Mouse (Mus musculus): ENCODE data around the gene Lgmn. TPM values are rescaled to one million over a fixed set of nuclear protein-coding genes. Genes with fewer than 3 reads are reported as not detected.

Lgmn gene
- polyA plus RNA-seq, 1 experiment = 70.2 TPM

GRCm38 (mm10) chr12:102394496-102394895 is 45.1 kb downstream of the Lgmn start:
- no peak overlapping the region for H3K4me3 ChIP-seq (ENCODE audit: low read depth, low read length)
- H3K36me3 ChIP-seq (ENCODE audit: control insufficient read depth, insufficient read depth, low read length) = peaks cover 14% of the 10 kb centered on the region
- no peaks in the 10 kb centered on the region for H3K4me1 ChIP-seq (ENCODE audit: control insufficient read depth, insufficient read depth, insufficient read length, low read length)
- TF ChIP-seq POLR2A (IDR thresholded peaks at IDR 0.05; ENCODE audit: low read depth, low read length) (no peak), CTCF (IDR thresholded peaks at IDR 0.05; ENCODE audit: extremely low read depth, insufficient read length, insufficient replicate concordance, low read depth, low read length) (no peak)
- no peaks in the 10 kb centered on the region for H3K27me3 ChIP-seq (ENCODE audit: control insufficient read depth, insufficient read depth, low read length)
- 87% methylated on average over 7 of the region's 7 CpGs for WGBS
- H3K27ac ChIP-seq (ENCODE audit: insufficient read depth, low read depth, low read length) = no peak overlapping the region

GRCm38 (mm10) chr12:102391982-102392381 is 47.6 kb downstream of the Lgmn start:
- Histone ChIP-seq H3K36me3 (ENCODE audit: control insufficient read depth, insufficient read depth, low read length) (peaks cover 12% of the 10 kb centered on the region; the same call in 1 of the 2 replicates), H3K4me3 (ENCODE audit: low read depth, low read length) (no peak overlapping the region), H3K27ac (ENCODE audit: insufficient read depth, low read depth, low read length) (no peak overlapping the region), H3K4me1 (ENCODE audit: control insufficient read depth, insufficient read depth, insufficient read length, low read length) (no peaks in the 10 kb centered on the region), H3K27me3 (ENCODE audit: control insufficient read depth, insufficient read depth, low read length) (no peaks in the 10 kb centered on the region)
- WGBS = 78% methylated on average over 4 of the region's 4 CpGs
- TF ChIP-seq POLR2A (IDR thresholded peaks at IDR 0.05; ENCODE audit: low read depth, low read length) (no peak), CTCF (IDR thresholded peaks at IDR 0.05; ENCODE audit: extremely low read depth, insufficient read length, insufficient replicate concordance, low read depth, low read length) (peak; percentile 81; the same call in 1 of the 2 replicates)

GRCm38 (mm10) chr12:102391109-102391508 is 48.5 kb downstream of the Lgmn start:
- H3K36me3 ChIP-seq (ENCODE audit: control insufficient read depth, insufficient read depth, low read length) = peaks cover 10% of the 10 kb centered on the region; the same call in 1 of the 2 replicates
- H3K4me3 ChIP-seq (ENCODE audit: low read depth, low read length) = no peak overlapping the region
- H3K27ac ChIP-seq (ENCODE audit: insufficient read depth, low read depth, low read length) = no peak overlapping the region
- TF ChIP-seq CTCF (IDR thresholded peaks at IDR 0.05; ENCODE audit: extremely low read depth, insufficient read length, insufficient replicate concordance, low read depth, low read length) (no peak), POLR2A (IDR thresholded peaks at IDR 0.05; ENCODE audit: low read depth, low read length) (no peak)
- no peaks in the 10 kb centered on the region for H3K27me3 ChIP-seq (ENCODE audit: control insufficient read depth, insufficient read depth, low read length)
- WGBS = 76% methylated on average over 2 of the region's 2 CpGs
- no peaks in the 10 kb centered on the region for H3K4me1 ChIP-seq (ENCODE audit: control insufficient read depth, insufficient read depth, insufficient read length, low read length)

- no peak overlapping the region for H3K27ac ChIP-seq (ENCODE audit: insufficient read depth, low read depth, low read length)
- H3K36me3 ChIP-seq (ENCODE audit: control insufficient read depth, insufficient read depth, low read length) = peaks cover 7% of the 10 kb centered on the region; the same call in 1 of the 2 replicates
- WGBS = 72% methylated on average over 8 of the region's 8 CpGs
- H3K27me3 ChIP-seq (ENCODE audit: control insufficient read depth, insufficient read depth, low read length) = no peaks in the 10 kb centered on the region
- no peak for TF ChIP-seq CTCF (IDR thresholded peaks at IDR 0.05; ENCODE audit: extremely low read depth, insufficient read length, insufficient replicate concordance, low read depth, low read length)
- no peak for TF ChIP-seq POLR2A (IDR thresholded peaks at IDR 0.05; ENCODE audit: low read depth, low read length)
- H3K4me1 ChIP-seq (ENCODE audit: control insufficient read depth, insufficient read depth, insufficient read length, low read length) = no peaks in the 10 kb centered on the region
- no peak overlapping the region for H3K4me3 ChIP-seq (ENCODE audit: low read depth, low read length)
These were observed 49.6 kb downstream of the Lgmn start for GRCm38 (mm10) chr12:102390042-102390441.

DNA sequence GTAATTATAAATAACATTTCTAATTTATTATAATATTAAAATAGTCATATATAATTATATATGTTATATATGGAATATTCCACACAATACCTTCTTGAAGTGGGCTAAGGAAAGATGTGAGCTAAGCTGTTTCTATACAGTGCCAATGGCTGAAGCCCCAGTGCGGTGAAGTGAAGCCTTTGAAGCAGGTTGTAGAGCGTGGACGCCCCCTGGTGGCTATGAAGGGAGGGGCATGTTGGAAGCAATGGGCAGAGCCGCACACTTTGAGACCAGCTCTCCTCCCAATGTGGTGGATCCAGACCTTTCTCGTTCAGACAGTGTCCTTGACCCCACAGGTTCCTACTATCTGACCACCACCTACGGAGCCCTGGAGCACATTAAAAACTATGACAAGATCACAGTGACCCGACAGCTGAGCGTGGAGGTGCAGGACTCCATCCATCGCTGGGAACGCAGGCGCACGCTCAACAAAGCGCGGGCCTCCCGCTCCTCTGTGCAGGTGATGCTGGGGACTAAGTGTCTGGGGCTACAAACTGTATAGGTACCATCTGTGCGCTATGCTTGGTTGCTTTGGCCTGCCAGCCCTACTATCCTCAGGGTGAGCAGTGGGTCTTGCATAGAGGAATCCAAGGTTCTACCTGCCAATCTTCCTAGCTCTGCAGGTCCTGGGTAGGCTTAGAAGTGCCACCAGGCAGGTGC is 52.2 kb downstream of the Lgmn start:
- no peak overlapping the region for H3K27ac ChIP-seq (ENCODE audit: insufficient read depth, low read depth, low read length)
- H3K4me3 ChIP-seq (ENCODE audit: low read depth, low read length) = no peak overlapping the region
- 63% methylated on average over 16 of the region's 16 CpGs for WGBS
- TF ChIP-seq POLR2A (IDR thresholded peaks at IDR 0.05; ENCODE audit: low read depth, low read length) (no peak), CTCF (IDR thresholded peaks at IDR 0.05; ENCODE audit: extremely low read depth, insufficient read length, insufficient replicate concordance, low read depth, low read length) (peak; percentile 91; the same call in 1 of the 2 replicates)
- H3K27me3 ChIP-seq (ENCODE audit: control insufficient read depth, insufficient read depth, low read length) = no peaks in the 10 kb centered on the region
- no peaks in the 10 kb centered on the region for H3K4me1 ChIP-seq (ENCODE audit: control insufficient read depth, insufficient read depth, insufficient read length, low read length)
- H3K36me3 ChIP-seq (ENCODE audit: control insufficient read depth, insufficient read depth, low read length) = peaks cover 5% of the 10 kb centered on the region; the same call in 1 of the 2 replicates

DNA sequence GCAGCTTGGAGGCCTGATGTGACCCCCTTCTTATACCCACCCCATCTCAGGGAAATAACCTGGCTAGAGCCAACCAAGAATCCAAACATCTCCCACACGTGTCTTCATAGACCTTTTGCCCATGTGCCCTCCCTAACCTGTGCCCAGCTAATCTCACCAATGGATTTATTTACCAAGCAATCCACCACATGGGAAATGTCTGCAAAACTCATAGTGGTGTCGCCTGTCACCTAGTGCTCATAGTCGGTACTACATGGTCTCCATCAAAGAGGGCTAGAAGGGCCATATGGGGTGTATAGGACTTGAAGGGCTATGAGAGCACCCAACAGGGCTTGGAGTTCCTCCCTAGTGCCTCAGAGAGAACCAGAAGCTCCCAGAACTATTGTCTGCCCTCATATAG is 54.8 kb downstream of the Lgmn start:
- no peaks in the 10 kb centered on the region for H3K4me1 ChIP-seq (ENCODE audit: control insufficient read depth, insufficient read depth, insufficient read length, low read length)
- no peak overlapping the region for H3K4me3 ChIP-seq (ENCODE audit: low read depth, low read length)
- no peak overlapping the region for H3K27ac ChIP-seq (ENCODE audit: insufficient read depth, low read depth, low read length)
- 19% methylated on average over 3 of the region's 3 CpGs for WGBS
- H3K27me3 ChIP-seq (ENCODE audit: control insufficient read depth, insufficient read depth, low read length) = no peaks in the 10 kb centered on the region
- TF ChIP-seq POLR2A (IDR thresholded peaks at IDR 0.05; ENCODE audit: low read depth, low read length) = no peak
- peak; percentile 39; the same call in 1 of the 2 replicates for TF ChIP-seq CTCF (IDR thresholded peaks at IDR 0.05; ENCODE audit: extremely low read depth, insufficient read length, insufficient replicate concordance, low read depth, low read length)
- peaks cover 5% of the 10 kb centered on the region; the same call in 1 of the 2 replicates for H3K36me3 ChIP-seq (ENCODE audit: control insufficient read depth, insufficient read depth, low read length)

DNA sequence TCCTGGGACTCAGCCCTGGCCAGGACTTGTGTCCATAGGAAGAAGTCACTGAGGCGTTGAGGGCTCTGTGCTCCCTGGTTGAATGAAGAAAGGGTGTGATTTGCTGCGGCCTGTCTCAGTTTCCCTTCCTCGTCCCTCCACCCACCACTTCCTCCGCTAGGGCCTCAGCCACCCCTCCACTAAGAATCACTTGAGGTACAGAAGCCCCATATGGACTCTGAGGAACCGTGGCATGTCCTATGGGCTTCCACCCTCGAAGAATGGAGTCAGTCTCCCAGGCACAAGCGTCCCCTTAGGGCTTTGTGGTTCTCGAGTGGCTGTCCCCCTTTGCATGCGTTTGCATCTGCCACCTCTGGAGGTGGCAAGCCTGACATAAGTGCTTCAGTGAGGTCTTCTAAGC is 56.3 kb downstream of the Lgmn start:
- Histone ChIP-seq H3K27me3 (ENCODE audit: control insufficient read depth, insufficient read depth, low read length) (no peaks in the 10 kb centered on the region), H3K36me3 (ENCODE audit: control insufficient read depth, insufficient read depth, low read length) (peaks cover 3% of the 10 kb centered on the region; the same call in 1 of the 2 replicates), H3K4me1 (ENCODE audit: control insufficient read depth, insufficient read depth, insufficient read length, low read length) (no peaks in the 10 kb centered on the region), H3K27ac (ENCODE audit: insufficient read depth, low read depth, low read length) (no peak overlapping the region), H3K4me3 (ENCODE audit: low read depth, low read length) (no peak overlapping the region)
- TF ChIP-seq POLR2A (IDR thresholded peaks at IDR 0.05; ENCODE audit: low read depth, low read length) (no peak), CTCF (IDR thresholded peaks at IDR 0.05; ENCODE audit: extremely low read depth, insufficient read length, insufficient replicate concordance, low read depth, low read length) (no peak)
- 84% methylated on average over 9 of the region's 9 CpGs for WGBS
